Mouse (Mus musculus) embryonic fibroblast, embryonic 13.5 days (primary cell): ENCODE data around the gene Mtif3.

Experiments used
- CTCF ChIP-seq: IDR thresholded peaks from 2 replicates; pipeline ENCODE4 v1.5.1; 2011; ENCODE audit warnings: mild to moderate bottlenecking, control low read depth, low read length, moderate library complexity, borderline replicate concordance; ENCODE audit not compliant: insufficient read depth
- POLR2A ChIP-seq: IDR thresholded peaks from 2 replicates; pipeline ENCODE4 v1.6.1; 2011; ENCODE audit warnings: low read depth, mild to moderate bottlenecking, control low read depth, low read length, moderate library complexity

DNA sequence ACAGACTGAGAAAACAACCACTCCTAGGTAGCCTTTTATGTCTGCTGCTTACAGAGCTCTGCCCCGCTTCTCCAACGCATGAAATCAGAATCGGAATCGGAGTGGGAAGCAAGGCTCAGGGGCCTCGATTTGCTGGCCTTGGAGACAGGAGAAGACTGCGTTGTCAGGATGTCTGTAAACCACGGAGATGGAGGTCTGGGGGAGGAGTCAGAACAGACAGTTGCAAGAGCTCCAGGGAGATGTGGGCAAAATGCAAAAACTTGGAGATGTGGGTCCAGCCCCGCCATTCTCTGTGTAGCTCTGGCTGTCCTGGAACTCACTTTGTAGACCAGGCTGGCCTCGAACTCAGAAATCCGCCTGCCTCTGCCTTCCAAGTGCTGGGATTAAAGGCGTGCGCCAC lies 30.1 kb downstream of the Mtif3 start:
- TF ChIP-seq CTCF = no peak
- no peak for TF ChIP-seq POLR2A
